Mouse (Mus musculus) CH12.LX (cell line): ENCODE results near the gene Nudt22.

Source experiments
- CTCF ChIP-seq, 2 experiments: IDR thresholded peaks in 1 of 2; conservative IDR thresholded peaks in 1 of 2; 2 replicates each; pipeline ENCODE4 v1.5.1; 2011 to 2012; ENCODE audit warnings: low read depth in 2 of 2, low read length in 2 of 2, improper control_type of control experiment in 1 of 2, inconsistent platforms in 1 of 2, mild to moderate bottlenecking in 1 of 2, moderate library complexity in 1 of 2
- E2F4 ChIP-seq: IDR thresholded peaks from 2 replicates; pipeline ENCODE4 v1.6.1; 2011; ENCODE audit warnings: low read depth, low read length, improper control_type of control experiment; ENCODE audit not compliant: insufficient replicate concordance
- ETS1 ChIP-seq: conservative IDR thresholded peaks from 2 replicates; pipeline ENCODE4 v1.6.1; 2012; ENCODE audit warnings: low read depth, mild to moderate bottlenecking, inconsistent platforms, low read length, improper control_type of control experiment, moderate library complexity
- HCFC1 ChIP-seq: IDR thresholded peaks from 2 replicates; pipeline ENCODE4 v1.6.1; 2012; ENCODE audit warnings: low read depth, mild to moderate bottlenecking, inconsistent platforms, low read length, improper control_type of control experiment
- KAT2A ChIP-seq: IDR thresholded peaks from 2 replicates; pipeline ENCODE4 v1.6.1; 2012; ENCODE audit warnings: low read length, improper control_type of control experiment, inconsistent platforms; ENCODE audit not compliant: insufficient replicate concordance
- MYC ChIP-seq: IDR thresholded peaks from 2 replicates; pipeline ENCODE4 v1.6.1; 2011; ENCODE audit warnings: low read depth, mild to moderate bottlenecking, improper control_type of control experiment, low read length
- POLR2A ChIP-seq: IDR thresholded peaks from 2 replicates; pipeline ENCODE4 v1.6.1; 2011; ENCODE audit warnings: low read depth, mild to moderate bottlenecking, improper control_type of control experiment, low read length
- RCOR1 ChIP-seq: conservative IDR thresholded peaks from 2 replicates; pipeline ENCODE4 v1.6.1; 2012; ENCODE audit warnings: low read depth, mild to moderate bottlenecking, inconsistent platforms, low read length, improper control_type of control experiment
- ZC3H11A ChIP-seq: IDR thresholded peaks from 2 replicates; pipeline ENCODE4 v1.6.1; 2012; ENCODE audit warnings: low read depth, mild to moderate bottlenecking, inconsistent platforms, low read length, improper control_type of control experiment

- no peak for TF ChIP-seq MYC
- no peak for TF ChIP-seq POLR2A
- TF ChIP-seq KAT2A = no peak
- TF ChIP-seq ZC3H11A = no peak
- no peak for TF ChIP-seq CTCF (conservative IDR thresholded peaks at IDR 0.05 in 1 of 2, IDR thresholded peaks at IDR 0.05 in 1 of 2; ENCODE audit: low read depth in 2 of 2, low read length in 2 of 2)
- TF ChIP-seq ETS1 = no peak
- no peak for TF ChIP-seq HCFC1
- no peak for TF ChIP-seq E2F4
- no peak for TF ChIP-seq RCOR1
Observed at GRCm38 (mm10) chr19:6952712-6953037, 43.2 kb downstream of the Nudt22 start.
